Mouse (Mus musculus) spleen, adult 2 months (tissue): Measurements from ENCODE around the gene Crtac1. TPM values are rescaled to one million over a fixed set of nuclear protein-coding genes. Genes with fewer than 3 reads are reported as not detected.

Experiments
- DNase-seq, 2 experiments: peaks; one replicate each; pipeline versions ENCODE4 v3.0.0 to v3.0.0-alpha.2; 2012 to 2021; ENCODE audit warnings: low spot score in 2 of 2, low read depth in 1 of 2
- H3K27ac ChIP-seq: fragments of 200-500 bp; 2 replicates; pipeline ENCODE4 v1.5.1; 2012; ENCODE audit warnings: low read length, inconsistent platforms; ENCODE audit not compliant: insufficient read depth
- H3K27me3 ChIP-seq: fragments of 200-500 bp; 2 replicates; pipeline ENCODE4 v1.6.1; 2012; ENCODE audit warnings: mild to moderate bottlenecking, moderate library complexity, low read length, inconsistent platforms; ENCODE audit not compliant: control insufficient read depth, insufficient read depth
- H3K36me3 ChIP-seq: fragments of 200-500 bp; 2 replicates; pipeline ENCODE4 v1.6.1; 2012; ENCODE audit warnings: mild to moderate bottlenecking, low read length, inconsistent platforms; ENCODE audit not compliant: control insufficient read depth, insufficient read depth
- H3K4me1 ChIP-seq: fragments of 200-500 bp; 2 replicates; pipeline ENCODE4 v1.6.1; 2011; ENCODE audit warnings: inconsistent platforms; ENCODE audit not compliant: control insufficient read depth, insufficient read depth, insufficient read length
- H3K4me3 ChIP-seq: fragments of 200-500 bp; 2 replicates; pipeline ENCODE4 v1.5.1; 2011; ENCODE audit warnings: mild to moderate bottlenecking, inconsistent platforms; ENCODE audit not compliant: insufficient read depth, insufficient read length; ENCODE audit errors: extremely low read depth
- CTCF ChIP-seq: fragments of 200-500 bp; IDR thresholded peaks from 2 replicates; pipeline ENCODE4 v1.5.1; 2011; ENCODE audit warnings: mild to moderate bottlenecking, inconsistent platforms; ENCODE audit not compliant: insufficient read depth, insufficient read length, insufficient replicate concordance; ENCODE audit errors: extremely low read depth
- POLR2A ChIP-seq: fragments of 200-500 bp; IDR thresholded peaks from 2 replicates; pipeline ENCODE4 v1.6.1; 2011; ENCODE audit warnings: low read depth, low read length, inconsistent platforms
- WGBS: fragments of 180-500 bp; shearing (Covaris S2); methylation state at CpG from one replicate; pipeline ENCODE4 v1.1.7; 2018; 5-methylcytosine and 5-hydroxymethylcytosine counted together
- polyA plus RNA-seq: library from polyadenylated mRNA; depleted of rRNA; stranded (reverse); fragments of >200 nt; gene quantifications from 2 replicates; pipeline ENCODE4 v1.2.3, GENCODE M21; 2012

Gene Crtac1
- polyA plus RNA-seq, 1 experiment = not detected

- Histone ChIP-seq H3K36me3 (no peaks in the 10 kb centered on the region), H3K4me3 (no peak overlapping the region), H3K27me3 (peaks cover 9% of the 10 kb centered on the region), H3K27ac (no peak overlapping the region), H3K4me1 (no peaks in the 10 kb centered on the region)
- TF ChIP-seq POLR2A (no peak), CTCF (no peak)
- WGBS = 6% methylated on average over 25 of the region's 26 CpGs
- DNase-seq = no peak
Measured at GRCm38 (mm10) chr19:42380321-42380980, 51.1 kb downstream of the Crtac1 start.

- Histone ChIP-seq H3K27ac (no peak overlapping the region), H3K36me3 (no peaks in the 10 kb centered on the region), H3K4me1 (no peaks in the 10 kb centered on the region), H3K27me3 (peaks cover 9% of the 10 kb centered on the region), H3K4me3 (no peak overlapping the region)
- TF ChIP-seq CTCF (no peak), POLR2A (no peak)
- DNase-seq = no peak
- 54% methylated on average over 8 of the region's 8 CpGs for WGBS
Measured at GRCm38 (mm10) chr19:42379798-42380197, 51.8 kb downstream of the Crtac1 start.

GRCm38 (mm10) chr19:42377206-42377605, 54.4 kb downstream of the Crtac1 start:
- TF ChIP-seq POLR2A (no peak), CTCF (no peak)
- Histone ChIP-seq H3K27ac (no peak overlapping the region), H3K4me3 (no peak overlapping the region), H3K27me3 (peaks cover 9% of the 10 kb centered on the region), H3K4me1 (no peaks in the 10 kb centered on the region), H3K36me3 (no peaks in the 10 kb centered on the region)
- WGBS = 53% methylated on average over 3 of the region's 3 CpGs
- no peak for DNase-seq

- Histone ChIP-seq H3K4me3 (no peak overlapping the region), H3K4me1 (no peaks in the 10 kb centered on the region), H3K27me3 (no peaks in the 10 kb centered on the region), H3K27ac (no peak overlapping the region), H3K36me3 (no peaks in the 10 kb centered on the region)
- 89% methylated on average over 4 of the region's 4 CpGs for WGBS
- TF ChIP-seq CTCF (no peak), POLR2A (no peak)
- no peak for DNase-seq
Measured at GRCm38 (mm10) chr19:42363551-42363950, 68.0 kb downstream of the Crtac1 start.

GRCm38 (mm10) chr19:42358406-42358805, 73.2 kb downstream of the Crtac1 start:
- no peak for DNase-seq
- 66% methylated on average over 7 of the region's 7 CpGs for WGBS
- TF ChIP-seq CTCF (no peak), POLR2A (no peak)
- H3K27me3 ChIP-seq = no peaks in the 10 kb centered on the region
- no peaks in the 10 kb centered on the region for H3K4me1 ChIP-seq
- no peak overlapping the region for H3K4me3 ChIP-seq
- no peak overlapping the region for H3K27ac ChIP-seq
- H3K36me3 ChIP-seq = no peaks in the 10 kb centered on the region

- TF ChIP-seq CTCF = no peak
- TF ChIP-seq POLR2A = no peak
- no peak for DNase-seq
- no peaks in the 10 kb centered on the region for H3K27me3 ChIP-seq
- no peaks in the 10 kb centered on the region for H3K36me3 ChIP-seq
- H3K4me3 ChIP-seq = no peak overlapping the region
- 71% methylated on average over 5 of the region's 5 CpGs for WGBS
- H3K4me1 ChIP-seq = no peaks in the 10 kb centered on the region
- no peak overlapping the region for H3K27ac ChIP-seq
Measured at GRCm38 (mm10) chr19:42356854-42357253, 74.7 kb downstream of the Crtac1 start.

- Histone ChIP-seq H3K4me1 (no peaks in the 10 kb centered on the region), H3K4me3 (no peak overlapping the region), H3K27ac (no peak overlapping the region), H3K36me3 (no peaks in the 10 kb centered on the region), H3K27me3 (no peaks in the 10 kb centered on the region)
- TF ChIP-seq POLR2A (no peak), CTCF (no peak)
- DNase-seq = no peak
- 93% methylated on average over 16 of the region's 16 CpGs for WGBS
Measured at GRCm38 (mm10) chr19:42355476-42355875, 76.1 kb downstream of the Crtac1 start.
